Mouse (Mus musculus): Measurements from ENCODE around the gene Tnf.

The Tnf gene

GRCm38 (mm10) chr17:35155451-35155850, 46.4 kb downstream of the Tnf start:
- no peak for DNase-seq (ENCODE audit: low spot score in 2 of 2)

GRCm38 (mm10) chr17:35154616-35155015, 47.2 kb downstream of the Tnf start:
- DNase-seq (ENCODE audit: low spot score in 2 of 2) = no peak

- DNase-seq (ENCODE audit: low spot score in 2 of 2) = no peak
These were observed 47.9 kb downstream of the Tnf start for GRCm38 (mm10) chr17:35153931-35154330.

GRCm38 (mm10) chr17:35153077-35153476, 48.7 kb downstream of the Tnf start:
- DNase-seq (ENCODE audit: low spot score in 2 of 2) = no peak

- no peak for DNase-seq (ENCODE audit: low spot score in 2 of 2)
These were observed 49.7 kb downstream of the Tnf start for GRCm38 (mm10) chr17:35152121-35152520.
